Comparison of ENCODE assay signal across 17 mouse cellular contexts in genomic region chr4:83390551-83390950, GRCm38 (mm10).
"Had no signal": no experiment of that assay in that cellular context is flagged by ENCODE, and none has a peak within 500 bp of the region (broad histone marks: within the 10 kb centered on the region; RNA-seq: fewer than 3 reads in every experiment).

No protein-coding gene starts in this region.

- ATAC-seq: liver, postnatal 0 days; lung, postnatal 0 days had no signal

- H3K36me3 ChIP-seq: liver, embryonic 15.5 days; lung, embryonic 15.5 days; midbrain, embryonic 12.5 days; neural tube, embryonic 12.5 days; stomach, embryonic 15.5 days had no signal

- H3K9me3 ChIP-seq: liver, embryonic 15.5 days; lung, embryonic 15.5 days; neural tube, embryonic 12.5 days; stomach, embryonic 15.5 days had no signal

- H3K27ac ChIP-seq: liver, embryonic 15.5 days; lung, embryonic 15.5 days; macrophage; midbrain, embryonic 12.5 days; neural tube, embryonic 12.5 days; stomach, embryonic 15.5 days; stomach, postnatal 0 days had no signal

- H3K4me3 ChIP-seq: liver, embryonic 15.5 days; lung, embryonic 15.5 days; megakaryocyte, embryonic 14.5 days; midbrain, embryonic 12.5 days; neural tube, embryonic 12.5 days; stomach, embryonic 15.5 days had no signal

- H3K4me2 ChIP-seq: liver, embryonic 15.5 days; lung, embryonic 15.5 days; midbrain, embryonic 12.5 days; neural tube, embryonic 12.5 days; stomach, embryonic 15.5 days had no signal

- DNase-seq: liver, postnatal 0 days; lung, adult 2 months; lung, postnatal 14 days; lung, postnatal 36 days; right cerebral cortex, postnatal 14 days; thymus, adult 2 months; thymus, postnatal 25 days; thymus, postnatal 4 days had no signal

- H3K27me3 ChIP-seq: liver, embryonic 15.5 days; lung, embryonic 15.5 days; midbrain, embryonic 12.5 days; neural tube, embryonic 12.5 days; stomach, embryonic 15.5 days had no signal

- H3K4me1 ChIP-seq: liver, embryonic 15.5 days; lung, embryonic 15.5 days; megakaryocyte, embryonic 14.5 days; midbrain, embryonic 12.5 days; neural tube, embryonic 12.5 days; stomach, embryonic 15.5 days had no signal

- H3K9ac ChIP-seq: liver, embryonic 15.5 days; liver, postnatal 0 days; lung, embryonic 15.5 days; midbrain, embryonic 12.5 days; neural tube, embryonic 12.5 days; stomach, embryonic 15.5 days had no signal
